Mouse (Mus musculus) ES-Bruce4 (cell line): ENCODE data around the gene E2f4.

Source experiments
- CTCF ChIP-seq: IDR thresholded peaks from one replicate; pipeline ENCODE4 v1.8.1; 2011; ENCODE audit warnings: low read depth, low read length
- POLR2A ChIP-seq: IDR thresholded peaks from one replicate; pipeline ENCODE4 v1.8.1; 2011; ENCODE audit warnings: low read length; ENCODE audit not compliant: insufficient read depth

- peak; percentile 5 for TF ChIP-seq CTCF
- TF ChIP-seq POLR2A, result no peak
These were observed 18.5 kb upstream of the E2f4 start for GRCm38 (mm10) chr8:105278911-105279334.
